Mouse (Mus musculus) limb, embryonic 14.5 days (tissue): ENCODE results near the gene Srcin1. TPM values are rescaled to one million over a fixed set of nuclear protein-coding genes. Genes with fewer than 3 reads are reported as not detected.

ENCODE experiments used
- ATAC-seq: fragments of 200-750 bp; cut with Nextera tagmentation; 2 replicates; pipeline ENCODE4 v1.8.0; 2017; ENCODE audit warnings: low read depth, moderate number of reproducible peaks, moderate TSS enrichment; ENCODE audit not compliant: low FRiP score
- DNase-seq: peaks from one replicate; pipeline ENCODE4 v3.0.0-alpha.2; 2015; ENCODE audit warnings: low spot score
- H3K27ac ChIP-seq: fragments of 300-500 bp; sonication (generic); replicated peaks from 2 replicates; pipeline ENCODE4 v1.5.1; 2014; ENCODE audit warnings: low read depth, mild to moderate bottlenecking, low read length, moderate library complexity, mixed read lengths
- H3K27me3 ChIP-seq: fragments of 300-500 bp; sonication (generic); 2 replicates; pipeline ENCODE4 v1.6.1; 2014; ENCODE audit warnings: low read length, mixed read lengths; ENCODE audit not compliant: control insufficient read depth, insufficient read depth
- H3K36me3 ChIP-seq: fragments of 300-500 bp; sonication (generic); 2 replicates; pipeline ENCODE4 v1.6.1; 2014; ENCODE audit warnings: mild to moderate bottlenecking, low read length, moderate library complexity, mixed read lengths; ENCODE audit not compliant: control insufficient read depth, insufficient read depth
- H3K4me1 ChIP-seq: fragments of 300-500 bp; sonication (generic); 2 replicates; pipeline ENCODE4 v1.6.1; 2014; ENCODE audit warnings: antibody characterized with exemption, low read length, mixed read lengths; ENCODE audit not compliant: control insufficient read depth, insufficient read depth
- H3K4me2 ChIP-seq: fragments of 300-500 bp; sonication (generic); replicated peaks from 2 replicates; pipeline ENCODE4 v1.6.1; 2014; ENCODE audit warnings: low read depth, mild to moderate bottlenecking, low read length, moderate library complexity; ENCODE audit not compliant: severe bottlenecking
- H3K4me3 ChIP-seq: fragments of 300-500 bp; sonication (generic); replicated peaks from 2 replicates; pipeline ENCODE4 v1.5.1; 2014; ENCODE audit warnings: low read length
- H3K9ac ChIP-seq: fragments of 300-500 bp; sonication (generic); 2 replicates; pipeline ENCODE4 v1.6.1; 2014; ENCODE audit warnings: mild to moderate bottlenecking, low read depth, low read length, moderate library complexity; ENCODE audit not compliant: severe bottlenecking
- H3K9me3 ChIP-seq: fragments of 300-500 bp; sonication (generic); 2 replicates; pipeline ENCODE4 v1.6.1; 2016; ENCODE audit warnings: low read length; ENCODE audit not compliant: control insufficient read depth
- POLR2A ChIP-seq: fragments of 200-500 bp; IDR thresholded peaks from 2 replicates; pipeline ENCODE4 v1.8.0; 2012; ENCODE audit warnings: inconsistent platforms, mild to moderate bottlenecking, moderate library complexity, borderline replicate concordance; ENCODE audit not compliant: insufficient read depth, insufficient read length; ENCODE audit errors: extremely low read depth
- WGBS: fragments of 180-500 bp; shearing (Covaris S2); extraction: QIAGEN DNeasy Blood & Tissue Kit; methylation state at CpG from one replicate; pipeline ENCODE4 v1.1.7; 2014; 5-methylcytosine and 5-hydroxymethylcytosine counted together
- polyA plus RNA-seq, 2 experiments: library from polyadenylated mRNA; depleted of rRNA in 1 of 2; stranded (reverse) in 1 of 2; unstranded in 1 of 2; fragments of >200 nt; fragmentation: Nextera tagmentation in 1 of 2; extraction: Ambion mirVana in 1 of 2; gene quantifications; 2 replicates each; pipeline versions ENCODE4 v1.2.1 to v1.2.3; 2012 to 2014

Gene Srcin1
- polyA plus RNA-seq, 2 experiments, result 0.39 to 4.0 TPM

DNA sequence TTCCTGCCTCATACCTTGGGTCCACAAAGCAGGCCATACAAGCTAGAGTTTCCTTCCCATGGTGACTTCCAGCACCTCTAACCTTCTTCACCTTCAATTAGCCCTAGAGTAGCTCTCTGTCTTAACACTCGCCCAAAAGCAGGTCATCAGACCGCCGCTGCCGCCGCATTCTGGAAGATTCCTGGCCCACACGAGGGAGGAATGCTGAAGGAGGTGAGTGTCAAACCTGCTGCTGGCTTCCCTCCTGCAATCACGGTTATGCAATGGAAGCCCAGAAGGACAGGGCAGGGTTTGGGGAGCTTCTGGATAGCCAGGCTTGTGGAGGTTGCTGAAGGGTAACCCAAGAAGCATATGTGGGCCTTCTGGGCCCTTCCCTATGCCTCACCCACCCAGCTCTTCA, 8.5 kb upstream of the Srcin1 start:
- 78% methylated on average over 7 of the region's 7 CpGs for WGBS
- no peak overlapping the region for H3K27ac ChIP-seq
- H3K4me2 ChIP-seq, result no peak overlapping the region
- no peak for TF ChIP-seq POLR2A
- ATAC-seq, result no peak
- H3K27me3 ChIP-seq, result no peaks in the 10 kb centered on the region
- no peaks in the 10 kb centered on the region for H3K36me3 ChIP-seq
- no peak overlapping the region for H3K9ac ChIP-seq
- H3K4me1 ChIP-seq, result peaks cover 2% of the 10 kb centered on the region; the same call in 1 of the 2 replicates
- H3K9me3 ChIP-seq, result no peaks in the 10 kb centered on the region
- DNase-seq, result no peak
- no peak overlapping the region for H3K4me3 ChIP-seq

DNA sequence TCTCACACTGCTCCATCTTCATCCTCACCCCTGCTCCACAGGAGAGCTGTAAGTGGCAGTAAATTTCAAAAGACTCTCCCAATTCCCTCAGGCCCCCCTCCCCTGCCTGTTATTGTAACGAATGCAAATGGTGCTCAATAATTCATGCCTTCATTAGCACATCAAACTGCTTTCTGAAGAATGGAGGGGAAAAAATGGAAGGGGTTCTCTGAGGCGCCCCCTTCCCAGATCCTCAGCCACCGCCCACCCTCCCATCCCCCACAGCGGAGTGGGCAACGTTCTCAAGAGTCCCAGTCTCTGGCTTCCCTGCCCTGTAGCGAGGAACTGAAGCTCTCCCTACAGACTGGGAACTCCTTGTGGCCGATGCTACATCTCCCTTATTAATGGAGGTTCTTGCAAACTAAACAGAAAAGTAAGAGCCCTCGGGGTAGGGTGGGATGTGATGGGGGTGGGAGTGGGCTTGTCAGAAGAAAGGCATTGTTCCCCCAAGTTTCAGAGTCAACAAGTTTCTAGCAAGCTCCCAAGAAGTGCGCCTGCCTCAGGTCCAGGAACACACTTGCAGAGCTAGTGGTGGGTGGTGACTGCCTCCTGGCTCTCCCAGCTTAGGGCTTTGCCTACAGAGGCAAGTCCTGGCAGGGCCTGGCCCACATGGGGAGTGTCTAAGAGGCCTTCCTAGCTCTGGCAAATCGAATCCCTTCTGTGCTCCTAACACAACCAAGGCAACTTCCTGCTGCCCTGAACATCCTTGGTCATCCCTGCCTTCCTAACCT, 3.3 kb upstream of the Srcin1 start:
- Histone ChIP-seq H3K4me1 (peaks cover 4% of the 10 kb centered on the region; the same call in 1 of the 2 replicates), H3K9ac (no peak overlapping the region), H3K9me3 (no peaks in the 10 kb centered on the region), H3K27me3 (peaks cover 15% of the 10 kb centered on the region), H3K4me3 (no peak overlapping the region), H3K4me2 (no peak overlapping the region), H3K36me3 (no peaks in the 10 kb centered on the region), H3K27ac (no peak overlapping the region)
- no peak for ATAC-seq
- no peak for DNase-seq
- WGBS, result 12% methylated on average over 10 of the region's 10 CpGs
- no peak for TF ChIP-seq POLR2A

DNA sequence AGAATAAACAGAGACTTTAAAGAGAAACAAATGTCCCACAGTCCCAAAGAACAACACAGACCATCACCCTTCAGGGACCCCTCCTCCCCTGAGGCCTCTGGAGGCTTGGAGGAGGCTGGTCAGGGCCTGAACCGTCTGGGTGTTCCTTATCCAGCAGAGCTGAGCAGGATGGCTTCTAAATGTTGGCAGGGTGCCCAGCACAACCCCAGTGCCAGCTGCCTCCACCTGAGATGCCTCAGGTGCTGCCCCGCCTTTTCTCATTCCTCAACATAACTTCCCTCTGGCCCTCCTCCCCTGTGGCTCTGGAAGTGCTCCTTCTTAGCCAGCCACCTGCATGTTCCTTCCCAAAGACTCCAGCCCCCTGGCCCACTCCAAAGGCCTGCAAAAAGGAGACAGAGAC, 2.3 kb upstream of the Srcin1 start:
- TF ChIP-seq POLR2A, result no peak
- H3K9ac ChIP-seq, result no peak overlapping the region
- no peak overlapping the region for H3K4me2 ChIP-seq
- peaks cover 8% of the 10 kb centered on the region; the same call in 1 of the 2 replicates for H3K4me1 ChIP-seq
- 16% methylated on average over 2 of the region's 2 CpGs for WGBS
- DNase-seq (no peak), ATAC-seq (no peak)
- no peak overlapping the region for H3K4me3 ChIP-seq
- peaks cover 25% of the 10 kb centered on the region for H3K27me3 ChIP-seq
- H3K36me3 ChIP-seq, result no peaks in the 10 kb centered on the region
- H3K27ac ChIP-seq, result no peak overlapping the region
- H3K9me3 ChIP-seq, result no peaks in the 10 kb centered on the region

DNA sequence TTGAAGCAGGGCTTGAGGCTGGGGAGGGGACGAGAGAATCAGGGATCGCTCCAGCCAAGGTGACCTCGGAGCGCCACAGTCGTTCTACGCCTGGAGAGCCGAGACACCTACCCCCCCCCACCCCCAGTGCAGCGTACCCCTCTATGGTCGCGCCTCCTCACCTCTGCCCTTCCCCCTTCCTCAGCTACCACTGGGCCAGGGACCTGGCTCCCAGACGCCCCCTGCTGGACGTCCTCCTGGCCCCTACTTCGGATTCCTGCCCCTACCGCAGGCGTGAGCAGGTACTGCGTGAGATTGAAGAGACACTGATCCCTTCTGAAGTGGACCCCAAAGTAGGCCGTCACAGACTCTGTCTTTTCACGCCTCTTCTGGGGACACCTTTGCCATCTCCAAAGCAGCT, 348 bp downstream of the Srcin1 start:
- Histone ChIP-seq H3K36me3 (no peaks in the 10 kb centered on the region), H3K27me3 (peaks cover 46% of the 10 kb centered on the region), H3K4me2 (peak overlapping the region; percentile 98), H3K9me3 (no peaks in the 10 kb centered on the region), H3K9ac (no peak overlapping the region), H3K4me3 (peak overlapping the region; percentile 63), H3K4me1 (peaks cover 15% of the 10 kb centered on the region), H3K27ac (no peak overlapping the region)
- no peak for TF ChIP-seq POLR2A
- WGBS, result 2% methylated on average over 17 of the region's 18 CpGs
- DNase-seq (peak; percentile 88), ATAC-seq (peak; percentile 76)

DNA sequence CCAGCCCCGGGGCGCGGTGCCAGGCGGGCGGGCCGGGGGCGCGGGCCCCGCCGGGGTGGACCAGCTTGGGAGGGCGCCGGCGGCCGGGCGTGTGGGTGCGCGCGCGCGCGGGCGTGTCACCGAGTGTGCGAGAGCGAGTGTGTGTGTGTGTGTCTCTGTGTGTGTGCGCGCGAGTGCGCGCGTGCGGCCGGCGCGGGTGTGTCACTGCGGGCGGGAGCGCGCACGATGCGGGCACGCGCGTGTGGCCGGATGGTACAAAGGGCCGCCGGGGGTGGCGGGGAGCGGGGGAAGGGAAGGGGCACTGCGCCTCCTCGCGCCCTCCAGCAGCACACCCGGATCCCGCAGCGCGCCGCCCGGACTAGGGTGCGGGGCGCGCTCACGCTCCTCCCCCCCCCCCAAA, 911 bp downstream of the Srcin1 start:
- DNase-seq (no peak), ATAC-seq (peak; percentile 47)
- 2% methylated on average over 8 of the region's 62 CpGs for WGBS
- peak overlapping the region; percentile 63 for H3K4me3 ChIP-seq
- H3K4me1 ChIP-seq, result peaks cover 21% of the 10 kb centered on the region
- H3K9me3 ChIP-seq, result no peaks in the 10 kb centered on the region
- TF ChIP-seq POLR2A, result no peak
- H3K4me2 ChIP-seq, result peak overlapping the region; percentile 98
- H3K27me3 ChIP-seq, result peaks cover 50% of the 10 kb centered on the region
- H3K9ac ChIP-seq, result peak overlapping the region; percentile 45
- no peaks in the 10 kb centered on the region for H3K36me3 ChIP-seq
- no peak overlapping the region for H3K27ac ChIP-seq
